In genomic region chr12:28949307-28949706, GRCm38 (mm10) we compare ENCODE assay signal across 9 mouse cellular contexts.
A peak's percentile ranks its signal among the peaks of the same experiment; 100 is the strongest.
DNase-seq lines count a peak whose midpoint lies in the region; ATAC-seq and TF ChIP-seq lines count a peak whose summit lies in the region.
"Had no signal": no experiment of that assay in that cellular context is flagged by ENCODE, and none has a peak within 500 bp of the region (broad histone marks: within the 10 kb centered on the region; RNA-seq: fewer than 3 reads in every experiment).

No protein-coding gene starts in this region.

- H3K27me3 ChIP-seq in forebrain, embryonic 15.5 days: no peaks in the 10 kb centered on the region
- H3K27me3 ChIP-seq in neural tube, embryonic 15.5 days (replicated peaks): no peaks in the 10 kb centered on the region
- no peaks in the 10 kb centered on the region for H3K27me3 ChIP-seq in liver, postnatal 0 days (ENCODE audit: insufficient read depth, low read length)
- no peaks in the 10 kb centered on the region for H3K27me3 ChIP-seq in liver, embryonic 12.5 days (replicated peaks)
- H3K27me3 ChIP-seq: heart, embryonic 12.5 days had no signal

- no peaks in the 10 kb centered on the region for H3K36me3 ChIP-seq in forebrain, embryonic 15.5 days
- H3K36me3 ChIP-seq in neural tube, embryonic 15.5 days: no peaks in the 10 kb centered on the region
- no peaks in the 10 kb centered on the region for H3K36me3 ChIP-seq in liver, postnatal 0 days (replicated peaks; ENCODE audit: insufficient read depth, low read length)
- H3K36me3 ChIP-seq in liver, embryonic 12.5 days: no peaks in the 10 kb centered on the region
- H3K36me3 ChIP-seq: heart, embryonic 12.5 days had no signal

- peaks cover 14% of the 10 kb centered on the region for H3K4me1 ChIP-seq in forebrain, embryonic 15.5 days
- peaks cover 18% of the 10 kb centered on the region for H3K4me1 ChIP-seq in neural tube, embryonic 15.5 days
- no peaks in the 10 kb centered on the region for H3K4me1 ChIP-seq in liver, postnatal 0 days (ENCODE audit: insufficient read depth)
- H3K4me1 ChIP-seq in liver, embryonic 12.5 days: no peaks in the 10 kb centered on the region
- H3K4me1 ChIP-seq: heart, embryonic 12.5 days had no signal

- WGBS in forebrain, embryonic 15.5 days: 68% methylated on average over 10 of the region's 10 CpGs
- 27% methylated on average over 10 of the region's 10 CpGs for WGBS in neural tube, embryonic 15.5 days
- 69% methylated on average over 10 of the region's 10 CpGs for WGBS in liver, postnatal 0 days (ENCODE audit: insufficient replicate concordance)
- 63% methylated on average over 10 of the region's 10 CpGs for WGBS in liver, embryonic 12.5 days (ENCODE audit: insufficient replicate concordance)

- no peak for TF ChIP-seq CTCF in liver, postnatal 0 days (IDR thresholded peaks at IDR 0.05; ENCODE audit: low read depth)

- H3K4me3 ChIP-seq in forebrain, embryonic 15.5 days: no peak overlapping the region
- H3K4me3 ChIP-seq in neural tube, embryonic 15.5 days (replicated peaks): no peak overlapping the region
- no peak overlapping the region for H3K4me3 ChIP-seq in liver, postnatal 0 days (ENCODE audit: low read depth, low read length)
- H3K4me3 ChIP-seq in liver, embryonic 12.5 days: no peak overlapping the region
- H3K4me3 ChIP-seq: heart, embryonic 12.5 days had no signal

- DNase-seq in layer of hippocampus, postnatal 14 days (ENCODE audit: low spot score in 2 of 2): peak; percentile 22 to 47
- no peak for DNase-seq in layer of hippocampus, adult 11-12 months (ENCODE audit: low spot score)
- DNase-seq in mesoderm, embryonic 11.5 days (ENCODE audit: low read depth, low spot score): peak; percentile 1
- no peak for DNase-seq in liver, postnatal 0 days
- DNase-seq: kidney, adult 9 months had no signal

- no peak for ATAC-seq in forebrain, embryonic 15.5 days (replicated peaks)
- ATAC-seq in neural tube, embryonic 15.5 days (ENCODE audit: low FRiP score): peak; percentile 53; the same call in 1 of the 2 replicates
- ATAC-seq in liver, postnatal 0 days: no peak
- ATAC-seq in liver, embryonic 12.5 days: no peak

- no peak overlapping the region for H3K4me2 ChIP-seq in forebrain, embryonic 15.5 days (replicated peaks)
- no peak overlapping the region for H3K4me2 ChIP-seq in neural tube, embryonic 15.5 days
- H3K4me2 ChIP-seq in liver, postnatal 0 days (ENCODE audit: low read depth, low read length): no peak overlapping the region
- no peak overlapping the region for H3K4me2 ChIP-seq in liver, embryonic 12.5 days
- H3K4me2 ChIP-seq: heart, embryonic 12.5 days had no signal

- no peak overlapping the region for H3K9ac ChIP-seq in forebrain, embryonic 15.5 days (replicated peaks)
- H3K9ac ChIP-seq in neural tube, embryonic 15.5 days (replicated peaks): no peak overlapping the region
- H3K9ac ChIP-seq in liver, postnatal 0 days (replicated peaks): no peak overlapping the region
- H3K9ac ChIP-seq in liver, embryonic 12.5 days: no peak overlapping the region
- H3K9ac ChIP-seq: heart, embryonic 12.5 days had no signal

- TF ChIP-seq EP300 in liver, postnatal 0 days (IDR thresholded peaks at IDR 0.05; ENCODE audit: low read depth): no peak

- H3K9me3 ChIP-seq in forebrain, embryonic 15.5 days: no peaks in the 10 kb centered on the region
- no peaks in the 10 kb centered on the region for H3K9me3 ChIP-seq in neural tube, embryonic 15.5 days (replicated peaks)
- 0 out of 2 replicates have a peak, but pooled peaks cover 2% of the 10 kb centered on the region for H3K9me3 ChIP-seq in liver, postnatal 0 days (ENCODE audit: low read length)
- H3K9me3 ChIP-seq in liver, embryonic 12.5 days (replicated peaks): no peaks in the 10 kb centered on the region; the same call in 1 of the 2 replicates

- H3K27ac ChIP-seq in forebrain, embryonic 15.5 days (replicated peaks): peak overlapping the region; percentile 37
- peak overlapping the region; percentile 77 for H3K27ac ChIP-seq in neural tube, embryonic 15.5 days (replicated peaks)
- no peak overlapping the region for H3K27ac ChIP-seq in liver, postnatal 0 days (ENCODE audit: low read depth)
- no peak overlapping the region for H3K27ac ChIP-seq in liver, embryonic 12.5 days

Comparison
In these comparisons a context has a peak if more than half of its experiments do, and no peak if none do; other contexts are left out.
1. DNase-seq: peak in layer of hippocampus, postnatal 14 days (2 of 2) and mesoderm, embryonic 11.5 days (single experiment); none in layer of hippocampus, adult 11-12 months (single experiment) and liver, postnatal 0 days (single experiment).
2. H3K27ac ChIP-seq: peak in forebrain, embryonic 15.5 days (single experiment) and neural tube, embryonic 15.5 days (single experiment); none in liver, postnatal 0 days (single experiment) and liver, embryonic 12.5 days (single experiment).